Mouse (Mus musculus) layer of hippocampus, adult 18-20 months (tissue): ENCODE measurements at regions not wholly inside any gene's neighbourhood (a gene's known extent, or its start where the extent isn't known, plus 50 kb on each side); places are given as distances from the start of the nearest gene placed in this dataset.
A peak's percentile ranks its signal among the peaks of the same experiment; 100 is the strongest.

ENCODE experiments used
- DNase-seq, 2 experiments: peaks; one replicate each; pipeline ENCODE4 v3.0.0; 2022; ENCODE audit warnings: low spot score in 2 of 2

- DNase-seq: no peak
These were observed 73.7 kb upstream of the Pgrmc2 start for GRCm38 (mm10) chr3:41156562-41156961.

- DNase-seq: peak in 1 of 2 experiments; percentile 39
These were observed 72.4 kb upstream of the Pgrmc2 start for GRCm38 (mm10) chr3:41155132-41155760.

- DNase-seq: no peak
These were observed 71.6 kb upstream of the Pgrmc2 start for GRCm38 (mm10) chr3:41154402-41154801.

- DNase-seq: no peak
These were observed 69.1 kb upstream of the Pgrmc2 start for GRCm38 (mm10) chr3:41151989-41152388.

GRCm38 (mm10) chr3:41140391-41140790, 57.5 kb upstream of the Pgrmc2 start:
- DNase-seq: no peak

- DNase-seq: no peak
These were observed 55.1 kb upstream of the Pgrmc2 start for GRCm38 (mm10) chr3:41137931-41138330.

GRCm38 (mm10) chr3:41132889-41133288, 50.0 kb upstream of the Pgrmc2 start:
- DNase-seq: no peak
